Mouse (Mus musculus) c-Kit-positive CD71-positive TER-119-positive erythroid progenitor cells, embryonic 14.5 days (primary cell): ENCODE data around the gene Nfatc2.
A peak's percentile ranks its signal among the peaks of the same experiment; 100 is the strongest.

Experiments used
- DNase-seq: peaks from one replicate; pipeline ENCODE4 v3.0.0-alpha.2; 2013; ENCODE audit warnings: low spot score

Nfatc2 gene

GRCm38 (mm10) chr2:168601491-168602386 is at the start of gene Nfatc2:
TSS of gene Nfatc2 (minus strand) at chr2:168601657.
- DNase-seq, result no peak

- DNase-seq, result no peak
These were observed 46.7 kb upstream of the Nfatc2 start for GRCm38 (mm10) chr2:168648171-168648570.

GRCm38 (mm10) chr2:168644855-168645254 is 43.4 kb upstream of the Nfatc2 start:
- DNase-seq, result no peak

- DNase-seq, result no peak
These were observed 42.2 kb upstream of the Nfatc2 start for GRCm38 (mm10) chr2:168643524-168644177.

- DNase-seq, result no peak
These were observed 40.7 kb upstream of the Nfatc2 start for GRCm38 (mm10) chr2:168642187-168642586.

- no peak for DNase-seq
These were observed 39.0 kb upstream of the Nfatc2 start for GRCm38 (mm10) chr2:168640460-168640859.

GRCm38 (mm10) chr2:168634881-168635280 is 33.4 kb upstream of the Nfatc2 start:
- DNase-seq, result no peak

GRCm38 (mm10) chr2:168633301-168633816 is 31.9 kb upstream of the Nfatc2 start:
- no peak for DNase-seq

- DNase-seq, result no peak
These were observed 31.1 kb upstream of the Nfatc2 start for GRCm38 (mm10) chr2:168632543-168632942.

GRCm38 (mm10) chr2:168628787-168629186 is 27.3 kb upstream of the Nfatc2 start:
- peak; percentile 35 for DNase-seq

- no peak for DNase-seq
These were observed 26.6 kb upstream of the Nfatc2 start for GRCm38 (mm10) chr2:168627829-168628770.

GRCm38 (mm10) chr2:168626385-168626784 is 24.9 kb upstream of the Nfatc2 start:
- no peak for DNase-seq

GRCm38 (mm10) chr2:168625091-168625490 is 23.6 kb upstream of the Nfatc2 start:
- no peak for DNase-seq

- no peak for DNase-seq
These were observed 19.8 kb upstream of the Nfatc2 start for GRCm38 (mm10) chr2:168621111-168621802.

- no peak for DNase-seq
These were observed 16.8 kb upstream of the Nfatc2 start for GRCm38 (mm10) chr2:168618205-168618717.

GRCm38 (mm10) chr2:168615160-168615559 is 13.7 kb upstream of the Nfatc2 start:
- DNase-seq, result no peak

GRCm38 (mm10) chr2:168614170-168614872 is 12.9 kb upstream of the Nfatc2 start:
- no peak for DNase-seq

- no peak for DNase-seq
These were observed 11.8 kb upstream of the Nfatc2 start for GRCm38 (mm10) chr2:168613092-168613880.

GRCm38 (mm10) chr2:168610941-168611340 is 9.5 kb upstream of the Nfatc2 start:
- no peak for DNase-seq
